ENCODE assay signal across 20 mouse cellular contexts in the genomic region with DNA sequence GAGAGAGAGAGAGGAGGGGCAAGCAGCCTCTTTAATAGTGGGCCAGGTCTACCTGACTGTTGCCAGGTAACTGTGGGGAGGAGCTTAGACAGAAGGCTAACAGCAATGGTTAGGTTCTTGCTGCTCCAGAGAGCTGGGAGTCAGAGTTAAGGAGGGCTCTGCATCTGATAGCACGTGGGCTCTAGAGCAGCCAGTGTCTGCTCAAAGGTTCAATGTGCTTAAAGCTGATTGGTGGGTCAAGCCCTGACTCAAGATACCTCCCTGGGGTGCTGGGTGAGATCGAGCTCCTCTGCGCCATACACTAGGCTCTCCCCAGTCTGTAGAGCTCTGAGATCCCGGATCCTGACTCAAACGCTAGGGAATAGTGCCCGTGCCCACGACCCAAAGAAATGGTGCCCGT.
DNase-seq lines count a peak whose midpoint lies in the region; ATAC-seq and TF ChIP-seq lines count a peak whose summit lies in the region.
"Had no signal": no experiment of that assay in that cellular context is flagged by ENCODE, and none has a peak within 500 bp of the region (broad histone marks: within the 10 kb centered on the region; RNA-seq: fewer than 3 reads in every experiment).

No protein-coding gene starts in this region.

- H3K4me2 ChIP-seq in liver, embryonic 12.5 days, result no peak overlapping the region
- no peak overlapping the region for H3K4me2 ChIP-seq in liver, postnatal 0 days (ENCODE audit: low read depth, low read length)
- H3K4me2 ChIP-seq: embryonic facial prominence, embryonic 12.5 days; forebrain, embryonic 12.5 days; forebrain, embryonic 15.5 days had no signal

- no peak for TF ChIP-seq EP300 in liver, postnatal 0 days (IDR thresholded peaks at IDR 0.05; ENCODE audit: low read depth)

- H3K4me1 ChIP-seq in liver, embryonic 12.5 days, result no peaks in the 10 kb centered on the region
- peaks cover 4% of the 10 kb centered on the region; the same call in 1 of the 2 replicates for H3K4me1 ChIP-seq in liver, postnatal 0 days (ENCODE audit: insufficient read depth)
- no peaks in the 10 kb centered on the region for H3K4me1 ChIP-seq in cerebellum, adult 2 months (ENCODE audit: control insufficient read depth, insufficient read depth, low read length)
- H3K4me1 ChIP-seq: embryonic facial prominence, embryonic 10.5 days; embryonic facial prominence, embryonic 12.5 days; forebrain, embryonic 12.5 days; forebrain, embryonic 15.5 days had no signal

- no peaks in the 10 kb centered on the region for H3K9me3 ChIP-seq in liver, embryonic 12.5 days (replicated peaks)
- no peaks in the 10 kb centered on the region for H3K9me3 ChIP-seq in liver, postnatal 0 days (ENCODE audit: low read length)
- H3K9me3 ChIP-seq: embryonic facial prominence, embryonic 12.5 days; forebrain, embryonic 12.5 days; forebrain, embryonic 15.5 days had no signal

- no peak for TF ChIP-seq POLR2A in cerebellum, adult 2 months (IDR thresholded peaks at IDR 0.05; ENCODE audit: borderline replicate concordance, insufficient read depth, low read length)

- no peak overlapping the region for H3K4me3 ChIP-seq in liver, embryonic 12.5 days
- H3K4me3 ChIP-seq in liver, postnatal 0 days (ENCODE audit: low read depth, low read length), result no peak overlapping the region
- H3K4me3 ChIP-seq in cerebellum, adult 2 months (replicated peaks; ENCODE audit: insufficient read depth, low read depth, low read length), result no peak overlapping the region
- H3K4me3 ChIP-seq: embryonic facial prominence, embryonic 10.5 days; embryonic facial prominence, embryonic 12.5 days; forebrain, embryonic 12.5 days; forebrain, embryonic 15.5 days had no signal

- H3K9ac ChIP-seq in liver, embryonic 12.5 days, result no peak overlapping the region
- H3K9ac ChIP-seq in liver, postnatal 0 days (replicated peaks), result no peak overlapping the region
- H3K9ac ChIP-seq: embryonic facial prominence, embryonic 12.5 days; forebrain, embryonic 12.5 days; forebrain, embryonic 15.5 days; forebrain, postnatal 0 days had no signal

- 80% methylated on average over 8 of the region's 8 CpGs for WGBS in liver, embryonic 12.5 days (ENCODE audit: insufficient replicate concordance)
- 82% methylated on average over 8 of the region's 8 CpGs for WGBS in liver, postnatal 0 days (ENCODE audit: insufficient replicate concordance)
- 89% methylated on average over 8 of the region's 8 CpGs for WGBS in cerebellum, adult 2 months

- H3K36me3 ChIP-seq in liver, embryonic 12.5 days, result no peaks in the 10 kb centered on the region
- H3K36me3 ChIP-seq in liver, postnatal 0 days (replicated peaks; ENCODE audit: insufficient read depth, low read length), result no peaks in the 10 kb centered on the region
- H3K36me3 ChIP-seq: embryonic facial prominence, embryonic 10.5 days; embryonic facial prominence, embryonic 12.5 days; forebrain, embryonic 12.5 days; forebrain, embryonic 15.5 days had no signal

- no peak overlapping the region for H3K27ac ChIP-seq in liver, embryonic 12.5 days
- no peak overlapping the region for H3K27ac ChIP-seq in liver, postnatal 0 days (ENCODE audit: low read depth)
- H3K27ac ChIP-seq in cerebellum, adult 2 months (ENCODE audit: insufficient read depth, low read length), result no peak overlapping the region
- H3K27ac ChIP-seq: embryonic facial prominence, embryonic 10.5 days; embryonic facial prominence, embryonic 12.5 days; forebrain, embryonic 12.5 days; forebrain, embryonic 15.5 days had no signal

- intact Hi-C loops in heart, postnatal 14 days (cut with DNase I), result no loop called here

- ATAC-seq in liver, embryonic 12.5 days, result peak; percentile 54
- no peak for ATAC-seq in liver, postnatal 0 days
- peak; percentile 26; the same call in 1 of the 2 replicates for ATAC-seq in megakaryocyte progenitor cell, adult 5-6 weeks (replicated peaks; ENCODE audit: poor library complexity)
- ATAC-seq: forebrain, embryonic 15.5 days; forebrain, postnatal 0 days had no signal

- TF ChIP-seq CTCF in liver, postnatal 0 days (IDR thresholded peaks at IDR 0.05; ENCODE audit: low read depth), result no peak
- no peak for TF ChIP-seq CTCF in cerebellum, adult 2 months (IDR thresholded peaks at IDR 0.05; ENCODE audit: borderline replicate concordance, insufficient read depth, low read depth, low read length)

- peak; percentile 79 for DNase-seq in heart, adult 11 months
- no peak for DNase-seq in heart, postnatal 14 days
- DNase-seq in liver, postnatal 0 days, result no peak
- no peak for DNase-seq in cerebellum, adult 2 months
- DNase-seq in lung, postnatal 10 days, result no peak
- DNase-seq: adrenal gland, adult 2 months; adrenal gland, postnatal 10 days; adrenal gland, postnatal 25 days; cerebellum, adult 11 months; cerebellum, adult 18-20 months; cerebellum, adult 9-10 months; cerebellum, postnatal 10 days; cerebellum, postnatal 25 days; forebrain, postnatal 0 days had no signal

- no peaks in the 10 kb centered on the region for H3K27me3 ChIP-seq in liver, embryonic 12.5 days (replicated peaks)
- H3K27me3 ChIP-seq in liver, postnatal 0 days (ENCODE audit: insufficient read depth, low read length), result no peaks in the 10 kb centered on the region
- no peaks in the 10 kb centered on the region for H3K27me3 ChIP-seq in cerebellum, adult 2 months (ENCODE audit: control insufficient read depth, insufficient read depth, low read length)
- H3K27me3 ChIP-seq: embryonic facial prominence, embryonic 12.5 days; forebrain, embryonic 12.5 days; forebrain, embryonic 15.5 days had no signal
